Mouse (Mus musculus): Measurements from ENCODE around the gene Camkmt. TPM values are rescaled to one million over a fixed set of nuclear protein-coding genes. Genes with fewer than 3 reads are reported as not detected.

Camkmt gene
- polyA plus RNA-seq, 2 experiments from 2014 or later: 6.6 to 7.6 TPM

DNA sequence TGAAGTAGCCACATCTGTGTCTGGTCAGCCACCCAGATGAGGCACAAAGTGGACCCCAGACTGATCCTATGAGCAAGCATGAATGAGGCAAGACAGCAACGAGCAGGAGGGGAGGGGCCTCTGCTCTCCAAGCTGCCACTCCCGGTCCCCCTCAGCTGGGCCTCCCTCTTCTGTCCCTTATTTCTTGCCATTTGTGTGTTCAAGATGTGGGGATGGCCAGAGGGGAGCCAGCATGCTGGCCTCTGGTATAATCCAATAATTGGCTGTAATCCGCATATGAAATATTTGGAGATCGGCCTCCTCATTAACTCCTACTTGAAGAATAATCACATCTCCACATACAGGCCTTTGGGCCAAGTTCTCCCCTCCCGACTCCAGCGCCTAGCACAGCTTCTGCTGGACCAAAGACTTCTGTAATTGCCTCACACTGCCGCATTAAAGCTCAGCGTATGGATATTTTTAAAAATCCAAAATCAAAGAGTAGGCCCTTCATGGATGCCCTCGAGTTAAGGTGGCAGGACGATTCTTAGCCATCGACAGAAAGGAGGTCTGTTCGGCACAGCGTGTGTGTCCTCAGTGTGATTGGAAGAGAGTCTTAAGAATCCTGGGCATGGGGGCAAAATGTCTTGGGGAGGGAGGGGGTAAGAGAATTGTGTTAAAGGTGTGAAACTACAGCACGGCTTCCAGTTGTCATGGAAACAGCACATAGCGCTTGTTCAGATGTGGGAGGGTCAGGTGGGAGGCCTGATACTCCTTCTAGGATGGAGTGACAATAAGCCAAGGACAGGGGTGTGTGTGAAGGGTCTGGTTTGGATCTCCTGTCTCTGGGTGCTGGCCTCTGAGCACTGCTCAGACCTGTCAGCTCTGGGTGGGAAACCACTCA, 416.1 kb downstream of the Camkmt start:
- no peak for ATAC-seq

DNA sequence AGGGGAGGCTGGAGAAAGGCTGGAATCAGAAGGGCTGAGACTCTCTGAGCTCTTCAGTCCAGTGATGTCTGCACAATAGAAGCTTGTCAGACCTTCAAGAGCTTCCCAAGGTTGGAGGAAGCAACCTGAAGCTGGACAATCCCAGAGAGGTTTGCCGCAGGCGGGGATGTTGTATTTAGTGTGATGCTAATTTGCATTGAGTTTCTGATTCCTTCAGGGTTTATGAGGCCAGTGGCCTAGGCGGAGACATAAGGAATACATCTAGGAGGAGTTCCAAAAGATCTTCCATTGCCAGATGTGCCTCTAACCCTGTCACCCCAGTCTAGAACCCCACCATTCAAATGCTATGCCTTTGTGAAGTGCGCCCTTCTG, 416.7 kb downstream of the Camkmt start:
- no peak for ATAC-seq

Other genes with a start within 250 kb of the Camkmt start
- gene Ppm1b, start 133.8 kb upstream of the Camkmt start, polyA plus RNA-seq (2017; shearing (Covaris generic)): 10 to 100 TPM; 13.7 to 18.1 TPM
- gene Slc3a1, start 62.2 kb upstream of the Camkmt start, polyA plus RNA-seq (2017; shearing (Covaris generic)): under 1 TPM in 1 of 2 experiments, not detected in 1; 0.83 TPM
- gene Prepl, start 311 bp upstream of the Camkmt start, polyA plus RNA-seq (2017; shearing (Covaris generic)): 10 to 100 TPM in 1 of 2 experiments, 1 to 10 TPM in 1; 7.1 to 11.1 TPM

All from activated CD4-positive, CD25-positive, alpha-beta regulatory T cell, adult 4 months (primary cell).